Mouse (Mus musculus): ENCODE measurements around the gene Krt31.

Krt31 gene

DNA sequence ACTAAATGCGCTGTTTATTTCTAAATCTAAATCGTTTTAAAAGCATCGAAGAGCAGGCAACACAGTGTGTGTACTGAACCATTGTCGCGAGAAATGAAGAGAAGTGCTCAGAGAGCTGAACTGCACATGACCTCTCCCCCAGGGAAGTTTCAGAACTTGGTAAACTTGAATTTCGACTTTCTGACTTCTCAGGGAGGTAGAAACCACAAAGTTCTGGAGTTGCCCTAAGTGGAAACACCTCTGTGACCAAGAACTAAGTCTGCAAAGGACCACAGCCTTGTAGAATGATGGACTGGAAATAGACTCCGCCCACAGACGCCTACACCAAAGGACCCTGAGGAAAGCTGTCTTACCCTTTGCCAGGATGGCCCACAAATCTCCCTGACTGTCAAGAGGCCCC lies 44.4 kb downstream of the Krt31 start:
- no peak for DNase-seq (ENCODE audit: low spot score)

DNA sequence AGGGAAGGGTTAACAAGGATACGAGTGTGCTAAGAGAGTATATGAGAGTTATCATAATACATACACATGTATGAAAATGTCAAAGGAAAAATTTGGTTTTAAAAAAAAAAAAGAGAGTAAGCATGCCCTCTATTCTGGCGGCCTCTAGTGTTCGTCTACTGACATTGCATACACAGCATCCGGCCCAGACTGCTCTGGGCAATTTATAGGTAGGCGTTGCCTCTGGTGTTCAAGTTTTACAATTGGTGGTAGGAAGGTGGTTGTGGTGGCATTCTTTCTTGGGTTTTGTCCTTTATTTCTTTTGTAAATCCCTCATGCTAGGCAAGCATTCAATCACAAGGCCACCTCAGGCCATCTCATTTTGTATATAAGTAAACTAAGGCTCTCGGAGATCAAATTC lies 45.5 kb downstream of the Krt31 start:
- DNase-seq (ENCODE audit: low spot score), result no peak

DNA sequence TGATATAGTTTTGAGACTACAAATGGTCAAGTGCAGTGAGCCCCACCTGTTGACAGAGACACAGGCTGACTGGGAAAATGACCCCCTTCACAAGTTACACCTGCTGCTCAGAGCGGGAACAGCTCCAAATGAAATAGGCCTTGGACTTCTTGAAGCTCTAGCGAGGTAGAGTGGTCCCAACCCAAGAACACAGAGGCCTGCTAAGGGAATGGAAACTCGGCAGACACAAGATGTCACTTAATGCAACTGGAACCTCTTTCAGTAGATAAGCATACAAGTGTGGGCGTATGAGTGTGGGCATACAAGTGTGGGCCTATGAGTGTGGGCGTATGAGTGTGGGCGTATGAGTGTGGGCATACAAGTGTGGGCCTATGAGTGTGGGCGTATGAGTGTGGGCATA lies 51.3 kb downstream of the Krt31 start:
- no peak for DNase-seq (ENCODE audit: low spot score)
